Mouse (Mus musculus): ENCODE results near the gene Fam117a. TPM values are rescaled to one million over a fixed set of nuclear protein-coding genes. Genes with fewer than 3 reads are reported as not detected.
"Not testable (repeated sequence)": the region's sequence is repeated elsewhere in the genome, so short reads cannot be mapped to it uniquely, and the experiment has no call there.

The Fam117a gene
- total RNA-seq, 2 experiments from 2014 or later: 9.1 to 14.0 TPM

DNA sequence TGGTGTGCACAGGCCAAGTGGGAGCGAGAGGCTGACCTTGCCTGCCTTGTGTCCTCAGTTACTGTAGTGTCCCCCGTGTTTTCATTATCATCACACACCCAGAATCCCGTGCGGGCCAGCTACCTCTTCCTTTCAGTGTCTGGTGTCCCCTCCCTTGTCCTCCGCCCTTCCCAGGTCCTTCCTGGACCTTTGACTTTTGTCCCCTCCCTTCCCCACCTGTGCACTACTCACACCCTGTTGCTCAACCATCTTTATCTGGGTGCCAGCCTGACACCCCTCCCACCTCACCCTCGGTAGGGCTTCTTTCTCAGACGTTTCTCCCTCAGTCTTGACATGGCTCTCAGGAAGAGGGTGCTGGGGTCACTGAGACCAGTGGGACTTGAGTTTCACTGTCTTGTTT, 50.5 kb downstream of the Fam117a start:
- no peak for DNase-seq

GRCm38 (mm10) chr11:95389006-95389405, 52.2 kb downstream of the Fam117a start:
- intact Hi-C loops (cut with DNase I): no loop called here
- peak; percentile 43 to 55 for DNase-seq

More for the DNA sequence above, 50.5 kb downstream of the Fam117a start:
- intact Hi-C loops (cut with DNase I): no loop called here

GRCm38 (mm10) chr11:95390420-95390819, 53.6 kb downstream of the Fam117a start:
- DNase-seq: no peak
- intact Hi-C loops (cut with DNase I): no loop called here

DNA sequence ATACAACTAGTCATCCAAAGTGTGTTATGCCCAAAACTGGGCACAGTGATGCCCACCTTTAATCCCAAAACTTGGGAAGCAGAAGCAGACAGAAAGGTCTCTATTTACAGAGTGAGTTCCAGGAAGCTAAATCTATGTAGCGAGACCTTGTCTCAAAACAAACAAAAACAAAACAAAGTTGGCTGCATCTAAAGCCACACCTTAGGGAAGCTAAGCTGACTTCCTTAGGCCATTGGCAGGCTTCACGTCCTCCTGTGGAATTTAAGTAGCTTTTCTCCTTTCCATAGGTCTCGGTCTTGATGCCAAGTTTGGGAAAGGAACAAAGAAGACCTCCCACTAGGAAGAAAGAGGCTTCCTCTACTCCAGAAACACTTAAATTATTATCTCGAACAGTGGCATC, 54.4 kb downstream of the Fam117a start:
- intact Hi-C loops (cut with DNase I): no loop called here
- no peak for DNase-seq

DNA sequence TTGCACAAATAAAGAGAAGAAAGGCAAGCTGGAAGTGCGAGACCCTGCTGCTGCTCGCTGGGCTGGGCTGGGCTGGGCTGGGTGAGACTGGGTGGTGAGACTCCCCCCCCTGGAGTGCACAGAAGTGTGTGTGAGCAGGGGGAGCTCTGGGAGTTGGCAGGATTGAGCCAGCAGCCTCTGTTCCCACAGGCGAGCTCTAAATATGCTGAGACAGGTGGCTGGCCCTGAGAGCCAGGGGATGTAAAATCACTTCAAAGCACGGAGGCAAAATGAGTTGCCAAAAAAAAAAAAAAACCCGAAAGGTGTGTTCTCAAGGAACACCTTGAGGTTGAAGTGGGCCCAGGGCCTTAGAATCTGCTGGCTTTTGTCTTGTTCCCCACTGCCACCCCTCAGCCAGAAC, 54.9 kb downstream of the Fam117a start:
- intact Hi-C loops (cut with DNase I): no loop called here
- DNase-seq: peak; percentile 39 to 60

DNA sequence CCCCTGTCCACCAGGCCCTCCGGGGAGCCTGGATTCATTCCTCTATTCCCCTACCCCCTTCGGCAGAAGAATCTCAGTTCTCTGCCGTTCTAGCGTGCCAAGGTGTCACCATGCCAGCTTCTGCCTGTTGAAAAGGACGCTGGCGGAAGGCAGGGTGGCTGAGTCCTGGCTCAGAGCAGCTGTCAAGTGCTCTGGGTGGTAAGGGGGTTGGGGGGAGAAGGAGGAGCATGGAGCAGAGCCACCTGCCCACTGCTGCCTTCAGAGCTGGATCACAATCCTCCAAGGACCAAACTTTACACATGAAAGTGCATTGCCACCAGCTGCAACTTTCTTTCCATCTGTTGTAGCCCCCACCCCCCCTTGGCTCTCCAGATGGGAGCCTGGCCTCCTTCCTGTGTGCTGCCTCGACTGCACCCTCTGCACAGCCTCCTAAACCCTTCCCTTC, 55.4 kb downstream of the Fam117a start:
- intact Hi-C loops (cut with DNase I): no loop called here
- DNase-seq: peak; percentile 82 to 87

GRCm38 (mm10) chr11:95392708-95393499, 56.1 kb downstream of the Fam117a start:
- intact Hi-C loops (cut with DNase I): no loop called here
- DNase-seq: no peak

- no peak for DNase-seq
- intact Hi-C loops (cut with DNase I): no loop called here
Measured at GRCm38 (mm10) chr11:95393500-95393816, 56.6 kb downstream of the Fam117a start.

GRCm38 (mm10) chr11:95394112-95394511, 57.3 kb downstream of the Fam117a start:
- DNase-seq: no peak
- intact Hi-C loops (cut with DNase I): no loop called here

DNA sequence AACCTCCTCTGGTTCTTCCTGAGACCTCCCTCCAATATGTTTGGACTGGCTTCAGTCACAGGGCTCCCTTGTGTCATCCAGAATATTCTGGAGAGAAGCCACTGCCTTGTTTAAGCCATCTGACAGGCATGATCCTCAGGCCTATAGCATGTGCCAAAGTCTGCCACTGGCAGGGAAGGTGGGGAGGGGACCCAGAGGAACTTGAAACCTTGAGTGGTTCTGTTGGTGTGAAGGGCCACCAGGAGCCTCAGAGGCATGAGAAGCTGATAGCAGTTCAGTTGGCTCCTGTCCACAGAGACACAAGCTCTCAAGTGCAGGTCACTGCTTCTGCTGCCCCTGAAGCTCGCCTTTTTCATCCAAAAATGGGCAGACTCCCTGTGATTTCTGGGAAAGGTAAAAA, 59.7 kb downstream of the Fam117a start:
- peak; percentile 37 to 56 for DNase-seq
- intact Hi-C loops (cut with DNase I): no loop called here

- DNase-seq: peak; percentile 79 to 90
- intact Hi-C loops (cut with DNase I): loop anchor here (1.0 to 2.0 kb wide), 2 partner anchors 35 to 122 kb away; no protein-coding TSS in a partner anchor
Measured at GRCm38 (mm10) chr11:95397843-95398835, 61.3 kb downstream of the Fam117a start.

DNA sequence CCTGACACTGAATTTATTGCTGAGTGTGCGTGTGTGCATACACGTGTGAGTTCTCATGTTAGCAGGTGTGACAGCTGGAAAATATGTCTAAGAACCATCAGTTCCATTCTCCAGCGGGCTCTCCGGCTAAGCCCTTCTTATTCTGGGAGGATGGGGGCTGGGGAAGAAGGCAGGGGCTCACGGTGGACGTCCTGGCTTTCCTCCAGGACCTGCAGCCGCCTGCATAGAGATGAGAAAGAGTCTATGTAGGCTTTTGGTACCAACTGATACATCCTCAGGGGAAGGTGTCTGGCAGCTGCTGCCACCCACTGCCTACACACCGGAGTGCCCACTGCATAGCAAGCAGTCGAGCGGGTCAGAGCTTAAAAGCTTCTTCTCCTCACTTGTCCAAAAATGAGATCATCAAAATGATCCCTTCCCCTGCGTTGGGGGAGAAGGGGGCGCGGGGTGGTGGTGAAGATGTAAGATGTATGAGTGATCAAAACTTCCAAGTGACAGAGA, 62.8 kb downstream of the Fam117a start:
- intact Hi-C loops (cut with DNase I): loop anchor here (2.0 kb wide), 1 partner anchor 33 kb away; no protein-coding TSS in a partner anchor
- DNase-seq: no peak

GRCm38 (mm10) chr11:95401568-95401967, 64.8 kb downstream of the Fam117a start:
- intact Hi-C loops (cut with DNase I): no loop called here
- DNase-seq: no peak

- DNase-seq: peak; percentile 48 to 50
- intact Hi-C loops (cut with DNase I): no loop called here
Measured at GRCm38 (mm10) chr11:95402196-95402595, 65.4 kb downstream of the Fam117a start.

GRCm38 (mm10) chr11:95402658-95403101, 65.9 kb downstream of the Fam117a start:
- intact Hi-C loops (cut with DNase I): no loop called here
- peak; percentile 72 to 74 for DNase-seq

GRCm38 (mm10) chr11:95403382-95404340, 66.8 kb downstream of the Fam117a start:
- no peak for DNase-seq
- intact Hi-C loops (cut with DNase I): no loop called here

GRCm38 (mm10) chr11:95405771-95406170, 69.0 kb downstream of the Fam117a start:
- peak in 1 of 2 experiments; percentile 55 for DNase-seq
- intact Hi-C loops (cut with DNase I): no loop called here

GRCm38 (mm10) chr11:95406398-95406797, 69.6 kb downstream of the Fam117a start:
- intact Hi-C loops (cut with DNase I); DNase-seq: not testable (repeated sequence)

DNA sequence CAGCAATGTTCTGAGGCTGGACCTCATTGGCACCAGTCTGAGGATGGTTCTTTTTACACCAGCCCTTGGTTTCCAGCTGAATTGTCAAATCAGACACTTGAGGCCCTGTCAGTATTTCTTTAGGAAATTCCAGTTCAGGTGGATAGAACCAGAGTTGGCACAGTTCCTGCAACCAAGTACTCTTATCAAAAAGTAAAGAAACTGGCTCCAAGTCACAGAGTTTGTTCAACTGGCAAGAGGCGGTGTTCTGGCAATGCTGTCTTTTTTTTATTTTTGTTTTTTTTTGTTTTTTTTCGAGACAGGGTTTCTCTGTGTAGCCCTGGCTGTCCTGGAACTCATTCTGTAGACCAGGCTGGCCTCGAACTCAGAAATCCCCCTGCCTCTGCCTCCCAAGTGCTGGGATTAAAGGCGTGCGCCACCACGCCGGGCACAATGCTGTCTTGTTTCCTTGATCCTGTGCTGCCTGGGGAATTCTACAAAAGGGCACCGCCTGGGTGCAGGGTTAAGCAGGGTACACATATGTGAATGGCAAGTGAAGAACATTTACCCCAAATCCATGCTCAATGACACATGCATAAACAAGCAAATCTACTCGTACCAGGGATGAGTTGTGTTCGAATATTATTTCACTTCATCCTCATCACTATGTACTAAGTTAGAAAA, 72.8 kb downstream of the Fam117a start:
- DNase-seq: no peak
- intact Hi-C loops (cut with DNase I): no loop called here

Data from heart, postnatal 10 days (tissue).